Comparison of ENCODE assay signal across 21 mouse cellular contexts in genomic region chr13:32748421-32748820, GRCm38 (mm10). TPM values are rescaled to one million over a fixed set of nuclear protein-coding genes. Genes with fewer than 3 reads are reported as not detected.
"Had no signal": no experiment of that assay in that cellular context is flagged by ENCODE, and none has a peak within 500 bp of the region (broad histone marks: within the 10 kb centered on the region; RNA-seq: fewer than 3 reads in every experiment).

No protein-coding gene starts in this region.

- H3K4me3 ChIP-seq: midbrain, embryonic 10.5 days; midbrain, embryonic 12.5 days; myocyte; neural tube, embryonic 13.5 days; neural tube, embryonic 15.5 days; stomach, embryonic 15.5 days had no signal

- DNase-seq: lung, adult 18-20 months; lung, embryonic 14.5 days; lung, postnatal 10 days; lung, postnatal 4 days; midbrain, embryonic 14.5 days; retina, postnatal 1 day; right cerebral cortex, adult 18-20 months; right cerebral cortex, postnatal 25 days; right cerebral cortex, postnatal 4 days; thymus, adult 2 months; thymus, postnatal 25 days; thymus, postnatal 4 days had no signal

- H3K27ac ChIP-seq: midbrain, embryonic 10.5 days; midbrain, embryonic 12.5 days; neural tube, embryonic 13.5 days; neural tube, embryonic 15.5 days; stomach, embryonic 15.5 days; stomach, postnatal 0 days had no signal

RNA-seq across cellular contexts. Expression of gene Mylk4, which starts 35.3 kb away (rescaled TPM):
- total RNA-seq: megakaryocyte, adult 5-6 weeks had no signal

RNA-seq across cellular contexts. Expression of gene D930007J09Rik, which starts 54.2 kb away (rescaled TPM):
- total RNA-seq: megakaryocyte, adult 5-6 weeks; megakaryocyte-erythroid progenitor cell, adult 5-6 weeks had no signal
